Mouse (Mus musculus) MEL (cell line): Measurements from ENCODE around the gene Polr1d. TPM values are rescaled to one million over a fixed set of nuclear protein-coding genes. Genes with fewer than 3 reads are reported as not detected.

Source experiments
- DNase-seq: peaks from one replicate; pipeline ENCODE4 v3.0.0; 2011; ENCODE audit warnings: low read depth, low spot score
- H3K27ac ChIP-seq: 2 replicates; pipeline ENCODE4 v1.5.1; 2012; ENCODE audit warnings: low read depth, mild to moderate bottlenecking, control low read depth, low read length, moderate library complexity; ENCODE audit not compliant: control insufficient read depth
- H3K27me3 ChIP-seq, 2 experiments: fragments of 150-350 bp in 1 of 2; sonication (generic) in 1 of 2; 2 replicates each; pipeline ENCODE4 v1.6.1; 2012; ENCODE audit warnings: low read length in 2 of 2, mild to moderate bottlenecking in 2 of 2, improper control_type of control experiment in 1 of 2, moderate library complexity in 1 of 2; ENCODE audit not compliant: insufficient read depth in 2 of 2, control insufficient read depth in 1 of 2
- H3K36me3 ChIP-seq, 2 experiments: 2 replicates each; pipeline ENCODE4 v1.6.1; 2012 to 2014; ENCODE audit warnings: low read length in 2 of 2, improper control_type of control experiment in 1 of 2, inconsistent platforms in 1 of 2, mild to moderate bottlenecking in 1 of 2; ENCODE audit not compliant: insufficient read depth in 2 of 2, control insufficient read depth in 1 of 2
- H3K4me1 ChIP-seq, 2 experiments: fragments of 150-350 bp in 1 of 2; sonication (generic) in 1 of 2; 2 replicates each; pipeline ENCODE4 v1.6.1; 2012; ENCODE audit warnings: low read length in 2 of 2, improper control_type of control experiment in 1 of 2, mild to moderate bottlenecking in 1 of 2; ENCODE audit not compliant: insufficient read depth in 2 of 2, control insufficient read depth in 1 of 2
- H3K4me3 ChIP-seq, 2 experiments: fragments of 150-350 bp in 1 of 2; sonication (generic) in 1 of 2; 2 replicates each; pipeline ENCODE4 v1.5.1; 2012; ENCODE audit warnings: low read depth in 2 of 2, low read length in 2 of 2, mild to moderate bottlenecking in 2 of 2, moderate library complexity in 2 of 2, control low read depth in 1 of 2, improper control_type of control experiment in 1 of 2; ENCODE audit not compliant: control insufficient read depth in 1 of 2, insufficient read depth in 1 of 2
- H3K79me2 ChIP-seq: 2 replicates; pipeline ENCODE4 v1.6.1; 2012; ENCODE audit warnings: mild to moderate bottlenecking, low read length, moderate library complexity; ENCODE audit not compliant: control insufficient read depth, poor library complexity, insufficient read depth
- H3K9ac ChIP-seq: 2 replicates; pipeline ENCODE4 v1.6.1; 2012; ENCODE audit warnings: low read depth, mild to moderate bottlenecking, control low read depth, low read length, moderate library complexity; ENCODE audit not compliant: control insufficient read depth, poor library complexity, severe bottlenecking
- H3K9me3 ChIP-seq: fragments of 150-350 bp; sonication (generic); replicated peaks from 2 replicates; pipeline ENCODE4 v1.6.1; 2012; ENCODE audit warnings: mild to moderate bottlenecking, low read length, improper control_type of control experiment, moderate library complexity; ENCODE audit not compliant: insufficient read depth
- CHD1 ChIP-seq: IDR thresholded peaks from 2 replicates; pipeline ENCODE4 v1.6.1; 2012; ENCODE audit warnings: low read depth, mild to moderate bottlenecking, inconsistent platforms, low read length, improper control_type of control experiment
- CHD2 ChIP-seq: IDR thresholded peaks from 2 replicates; pipeline ENCODE4 v1.6.1; 2011; ENCODE audit warnings: low read length, improper control_type of control experiment
- CTCF ChIP-seq, 3 experiments: IDR thresholded peaks in 2 of 3; conservative IDR thresholded peaks in 1 of 3; 2 replicates each; pipeline ENCODE4 v1.5.1; 2011 to 2012; ENCODE audit warnings: low read length in 3 of 3, low read depth in 2 of 3, mild to moderate bottlenecking in 2 of 3, improper control_type of control experiment in 1 of 3, inconsistent platforms in 1 of 3, mixed read lengths in 1 of 3, moderate library complexity in 1 of 3; ENCODE audit not compliant: control insufficient read depth in 1 of 3, insufficient read depth in 1 of 3, poor library complexity in 1 of 3, severe bottlenecking in 1 of 3
- E2F4 ChIP-seq: IDR thresholded peaks from 2 replicates; pipeline ENCODE4 v1.6.1; 2011; ENCODE audit warnings: low read depth, low read length, improper control_type of control experiment, borderline replicate concordance
- ETS1 ChIP-seq: IDR thresholded peaks from 2 replicates; pipeline ENCODE4 v1.6.1; 2012; ENCODE audit warnings: low read depth, mild to moderate bottlenecking, inconsistent platforms, low read length, improper control_type of control experiment, moderate library complexity
- GABPA ChIP-seq: IDR thresholded peaks from 2 replicates; pipeline ENCODE4 v1.6.1; 2012; ENCODE audit warnings: low read depth, mild to moderate bottlenecking, inconsistent platforms, low read length, improper control_type of control experiment, moderate library complexity
- JUND ChIP-seq: IDR thresholded peaks from 2 replicates; pipeline ENCODE4 v1.6.1; 2011; ENCODE audit warnings: low read depth, mild to moderate bottlenecking, improper control_type of control experiment, low read length
- MAFK ChIP-seq: IDR thresholded peaks from 2 replicates; pipeline ENCODE4 v1.6.1; 2011; ENCODE audit warnings: low read depth, mild to moderate bottlenecking, low read length, improper control_type of control experiment, borderline replicate concordance
- MAX ChIP-seq: IDR thresholded peaks from 2 replicates; pipeline ENCODE4 v1.6.1; 2011; ENCODE audit warnings: low read length, improper control_type of control experiment
- MXI1 ChIP-seq: IDR thresholded peaks from 2 replicates; pipeline ENCODE4 v1.6.1; 2011; ENCODE audit warnings: mild to moderate bottlenecking, low read depth, low read length, improper control_type of control experiment
- MYB ChIP-seq: IDR thresholded peaks from 2 replicates; pipeline ENCODE4 v1.6.1; 2011; ENCODE audit warnings: mild to moderate bottlenecking, low read depth, low read length, improper control_type of control experiment
- NELFE ChIP-seq: IDR thresholded peaks from 2 replicates; pipeline ENCODE4 v1.6.1; 2011; ENCODE audit warnings: low read depth, low read length, improper control_type of control experiment
- RAD21 ChIP-seq: IDR thresholded peaks from 2 replicates; pipeline ENCODE4 v1.6.1; 2011; ENCODE audit warnings: mild to moderate bottlenecking, low read depth, low read length, improper control_type of control experiment
- RCOR1 ChIP-seq: IDR thresholded peaks from 2 replicates; pipeline ENCODE4 v1.6.1; 2012; ENCODE audit warnings: low read depth, mild to moderate bottlenecking, inconsistent platforms, low read length, improper control_type of control experiment
- SIN3A ChIP-seq: IDR thresholded peaks from 2 replicates; pipeline ENCODE4 v1.6.1; 2012; ENCODE audit warnings: low read length, improper control_type of control experiment, inconsistent platforms
- TCF12 ChIP-seq: IDR thresholded peaks from 2 replicates; pipeline ENCODE4 v1.6.1; 2014; ENCODE audit warnings: low read depth, mild to moderate bottlenecking, inconsistent platforms, low read length, improper control_type of control experiment, moderate library complexity
- UBTF ChIP-seq: IDR thresholded peaks from 2 replicates; pipeline ENCODE4 v1.6.1; 2012; ENCODE audit warnings: low read depth, mild to moderate bottlenecking, inconsistent platforms, low read length, improper control_type of control experiment, moderate library complexity, borderline replicate concordance; ENCODE audit not compliant: insufficient read depth
- USF1 ChIP-seq: IDR thresholded peaks from 2 replicates; pipeline ENCODE4 v1.6.1; 2014; ENCODE audit warnings: low read depth, mild to moderate bottlenecking, inconsistent platforms, low read length, improper control_type of control experiment, moderate library complexity
- USF2 ChIP-seq, 2 experiments: IDR thresholded peaks; 2 replicates each; pipeline ENCODE4 v1.6.1; 2011 to 2012; ENCODE audit warnings: improper control_type of control experiment in 2 of 2, low read length in 2 of 2, borderline replicate concordance in 1 of 2, inconsistent platforms in 1 of 2, low read depth in 1 of 2, mild to moderate bottlenecking in 1 of 2; ENCODE audit not compliant: insufficient read depth in 1 of 2
- ZC3H11A ChIP-seq: IDR thresholded peaks from 2 replicates; pipeline ENCODE4 v1.6.1; 2012; ENCODE audit warnings: low read depth, mild to moderate bottlenecking, inconsistent platforms, low read length, improper control_type of control experiment
- ZNF384 ChIP-seq: IDR thresholded peaks from 2 replicates; pipeline ENCODE4 v1.6.1; 2012; ENCODE audit warnings: low read depth, mild to moderate bottlenecking, inconsistent platforms, low read length, improper control_type of control experiment
- polyA plus RNA-seq, 2 experiments: library from polyadenylated mRNA; stranded (reverse) in 1 of 2; unstranded in 1 of 2; fragments of >175 nt in 1 of 2; fragments of >200 nt in 1 of 2; gene quantifications; 2 replicates each; pipeline versions ENCODE4 v1.2.1 to v1.2.4; 2012; ENCODE audit warnings: low replicate concordance in 2 of 2, low read depth in 1 of 2; ENCODE audit not compliant: insufficient read length in 2 of 2, insufficient read depth in 1 of 2, missing spikeins in 1 of 2
- total RNA-seq: library from RNA; depleted of rRNA; stranded (reverse); fragments of 300-350 nt; gene quantifications from 2 replicates; pipeline ENCODE4 v1.2.3, GENCODE M21; 2012

The Polr1d gene
- total and polyA plus RNA-seq, 3 experiments, result 185 to 506 (median 388) TPM

DNA sequence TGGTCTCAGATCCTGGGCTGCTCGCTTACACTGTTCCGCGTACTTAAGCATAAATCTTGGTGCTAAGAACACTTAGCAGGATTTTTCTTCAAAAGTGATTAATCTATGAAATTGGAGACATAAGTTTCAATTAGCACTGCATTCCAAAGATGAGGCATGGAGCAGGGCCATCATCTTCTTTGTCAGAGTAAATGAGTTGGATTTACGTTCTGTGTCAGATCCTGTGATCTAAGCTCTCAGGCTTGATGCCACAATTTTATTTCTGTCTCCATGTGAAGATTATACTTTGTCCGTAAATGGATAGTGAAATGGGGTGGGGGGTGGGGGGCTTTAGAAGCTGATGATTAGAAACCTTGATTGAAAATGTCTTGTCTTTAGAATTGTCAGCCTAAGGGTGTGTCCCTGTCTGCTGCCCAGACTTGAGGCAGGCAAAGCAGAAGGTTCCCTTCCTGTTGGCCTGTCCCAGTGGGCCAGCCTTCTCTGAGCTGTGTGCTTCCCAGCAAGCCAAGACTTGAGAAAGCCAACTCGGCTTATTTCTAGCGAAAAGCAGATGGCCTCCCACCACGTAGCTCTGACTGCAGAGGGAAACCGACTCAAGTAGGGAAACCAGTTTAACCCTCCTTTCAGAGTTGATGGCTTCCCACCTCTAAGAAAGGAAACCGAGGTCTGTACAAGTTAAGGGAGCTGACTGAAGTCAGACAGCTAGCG is 13.6 kb downstream of the Polr1d start (continued):
- no peak for TF ChIP-seq NELFE
- TF ChIP-seq, all 39 proteins: peak for 0

DNA sequence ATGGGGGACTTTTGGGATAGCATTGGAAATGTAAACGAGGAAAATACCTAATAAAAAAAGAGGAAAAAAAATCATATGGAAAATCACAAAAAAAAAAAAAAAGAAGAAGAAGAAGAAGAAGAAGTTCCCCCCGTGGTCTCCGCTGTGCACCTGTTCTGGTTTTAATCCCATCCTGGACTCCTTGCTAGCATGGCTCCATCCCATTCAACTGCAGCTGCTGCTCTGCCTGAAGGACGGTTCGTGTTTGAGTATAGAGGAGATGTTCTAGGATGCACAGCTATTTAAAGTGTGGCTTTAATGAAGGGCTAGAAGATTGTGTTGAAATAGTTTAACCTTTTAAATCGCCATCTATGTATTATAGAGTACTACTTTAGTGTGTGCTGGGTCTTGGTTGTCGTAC is 15.6 kb downstream of the Polr1d start:
- Histone ChIP-seq H3K9me3 (no peaks in the 10 kb centered on the region), H3K79me2 (peaks cover 9% of the 10 kb centered on the region), H3K27ac (no peak overlapping the region), H3K4me3 (no peak overlapping the region), H3K36me3 (peaks cover 0 to 12% of the 10 kb centered on the region in 2 experiments; a peak in 3 of 4 replicates), H3K4me1 (peaks cover 0 to 4% of the 10 kb centered on the region in 2 experiments; a peak in 2 of 4 replicates), H3K9ac (no peak overlapping the region), H3K27me3 (no peaks in the 10 kb centered on the region)
- TF ChIP-seq MAFK (no peak), GABPA (no peak), SIN3A (no peak), CHD1 (no peak), TCF12 (no peak), MYB (no peak), JUND (no peak), ZNF384 (no peak), MXI1 (no peak), CHD2 (no peak), CTCF (IDR thresholded peaks at IDR 0.05 in 2 of 3, conservative IDR thresholded peaks at IDR 0.05 in 1 of 3; ENCODE audit: control insufficient read depth in 1 of 3, insufficient read depth in 1 of 3, low read depth in 2 of 3, low read length in 3 of 3, poor library complexity in 1 of 3, severe bottlenecking in 1 of 3) (no peak), ETS1 (no peak), MAX (no peak), E2F4 (no peak), RCOR1 (no peak), USF1 (no peak), USF2 (IDR thresholded peaks at IDR 0.05; ENCODE audit: borderline replicate concordance in 1 of 2, insufficient read depth in 1 of 2, low read depth in 1 of 2, low read length in 2 of 2) (no peak), UBTF (no peak), RAD21 (no peak), ZC3H11A (no peak)
- no peak for DNase-seq
